Mouse (Mus musculus): ENCODE measurements around the gene Sdk1. TPM values are rescaled to one million over a fixed set of nuclear protein-coding genes. Genes with fewer than 3 reads are reported as not detected.

The Sdk1 gene
- total RNA-seq, 2 experiments from 2014 or later: 14.2 to 14.3 TPM

GRCm38 (mm10) chr5:141311801-141312200 is 70.5 kb downstream of the Sdk1 start:
- intact Hi-C loops (cut with DNase I): loop anchor here (5.0 kb wide), 1 partner anchor 70 kb away; the partner anchor contains the start of gene Sdk1

GRCm38 (mm10) chr5:141312305-141312704 is 71.0 kb downstream of the Sdk1 start:
- intact Hi-C loops (cut with DNase I): loop anchor here (5.0 kb wide), 1 partner anchor 70 kb away; the partner anchor contains the start of gene Sdk1
- no peak for DNase-seq (ENCODE audit: low spot score in 2 of 2)

More at GRCm38 (mm10) chr5:141311801-141312200, 70.5 kb downstream of the Sdk1 start:
- no peak for DNase-seq (ENCODE audit: low spot score in 2 of 2)

GRCm38 (mm10) chr5:141317095-141317494 is 75.8 kb downstream of the Sdk1 start:
- no peak for DNase-seq (ENCODE audit: low spot score in 2 of 2)
- intact Hi-C loops (cut with DNase I): no loop called here

GRCm38 (mm10) chr5:141324910-141325309 is 83.6 kb downstream of the Sdk1 start:
- intact Hi-C loops (cut with DNase I): no loop called here
- peak; percentile 25 to 62 for DNase-seq (ENCODE audit: low spot score in 2 of 2)

GRCm38 (mm10) chr5:141344376-141344775 is 103.1 kb downstream of the Sdk1 start:
- no peak for DNase-seq (ENCODE audit: low spot score in 2 of 2)
- intact Hi-C loops (cut with DNase I): no loop called here

GRCm38 (mm10) chr5:141345476-141345875 is 104.2 kb downstream of the Sdk1 start:
- DNase-seq (ENCODE audit: low spot score in 2 of 2): no peak
- intact Hi-C loops (cut with DNase I): no loop called here

- intact Hi-C loops (cut with DNase I): no loop called here
- DNase-seq (ENCODE audit: low spot score in 2 of 2): no peak
Observed at GRCm38 (mm10) chr5:141362676-141363075, 121.4 kb downstream of the Sdk1 start.

GRCm38 (mm10) chr5:141363956-141364355 is 122.7 kb downstream of the Sdk1 start:
- intact Hi-C loops (cut with DNase I): no loop called here
- DNase-seq (ENCODE audit: low spot score in 2 of 2): no peak

GRCm38 (mm10) chr5:141368567-141368966 is 127.3 kb downstream of the Sdk1 start:
- no peak for DNase-seq (ENCODE audit: low spot score in 2 of 2)

GRCm38 (mm10) chr5:141374797-141375196 is 133.5 kb downstream of the Sdk1 start:
- DNase-seq (ENCODE audit: low spot score in 2 of 2): no peak
- intact Hi-C loops (cut with DNase I): no loop called here

More at GRCm38 (mm10) chr5:141368567-141368966, 127.3 kb downstream of the Sdk1 start:
- intact Hi-C loops (cut with DNase I): no loop called here

- no peak for DNase-seq (ENCODE audit: low spot score in 2 of 2)
- intact Hi-C loops (cut with DNase I): no loop called here
Observed at GRCm38 (mm10) chr5:141379836-141380773, 138.8 kb downstream of the Sdk1 start.

GRCm38 (mm10) chr5:141380774-141381156 is 139.5 kb downstream of the Sdk1 start:
- no peak for DNase-seq (ENCODE audit: low spot score in 2 of 2)
- intact Hi-C loops (cut with DNase I): no loop called here

- intact Hi-C loops (cut with DNase I): no loop called here
- DNase-seq (ENCODE audit: low spot score in 2 of 2): no peak
Observed at GRCm38 (mm10) chr5:141381581-141381980, 140.3 kb downstream of the Sdk1 start.

GRCm38 (mm10) chr5:141382246-141382835 is 141.1 kb downstream of the Sdk1 start:
- intact Hi-C loops (cut with DNase I): loop anchor here (1.0 kb wide), 1 partner anchor 23 kb away; no protein-coding TSS in a partner anchor
- no peak for DNase-seq (ENCODE audit: low spot score in 2 of 2)

GRCm38 (mm10) chr5:141388451-141388850 is 147.2 kb downstream of the Sdk1 start:
- intact Hi-C loops (cut with DNase I): no loop called here
- no peak for DNase-seq (ENCODE audit: low spot score in 2 of 2)

GRCm38 (mm10) chr5:141390541-141390940 is 149.3 kb downstream of the Sdk1 start:
- intact Hi-C loops (cut with DNase I): no loop called here
- DNase-seq (ENCODE audit: low spot score in 2 of 2): no peak

- intact Hi-C loops (cut with DNase I): no loop called here
- DNase-seq (ENCODE audit: low spot score in 2 of 2): no peak
Observed at GRCm38 (mm10) chr5:141391153-141391552, 149.9 kb downstream of the Sdk1 start.

- intact Hi-C loops (cut with DNase I): no loop called here
- no peak for DNase-seq (ENCODE audit: low spot score in 2 of 2)
Observed at GRCm38 (mm10) chr5:141393846-141394245, 152.6 kb downstream of the Sdk1 start.

GRCm38 (mm10) chr5:141394586-141394985 is 153.3 kb downstream of the Sdk1 start:
- intact Hi-C loops (cut with DNase I): no loop called here
- DNase-seq (ENCODE audit: low spot score in 2 of 2): no peak

- intact Hi-C loops (cut with DNase I): no loop called here
- DNase-seq (ENCODE audit: low spot score in 2 of 2): no peak
Observed at GRCm38 (mm10) chr5:141403741-141404140, 162.5 kb downstream of the Sdk1 start.

GRCm38 (mm10) chr5:141404651-141405050 is 163.4 kb downstream of the Sdk1 start:
- no peak for DNase-seq (ENCODE audit: low spot score in 2 of 2)
- intact Hi-C loops (cut with DNase I): no loop called here

Measured in left cerebral cortex, postnatal 25 days (tissue).